In genomic region chr1:91052747-91053181, GRCm38 (mm10) we compare ENCODE assay signal across 7 mouse cellular contexts. TPM values are rescaled to one million over a fixed set of nuclear protein-coding genes. Genes with fewer than 3 reads are reported as not detected.
DNase-seq lines count a peak whose midpoint lies in the region; ATAC-seq lines count a peak whose summit lies in the region.

No protein-coding gene starts in this region.

- no peaks in the 10 kb centered on the region for H3K36me3 ChIP-seq in intestine, embryonic 16.5 days (ENCODE audit: control insufficient read depth, insufficient read depth, low read length)
- no peaks in the 10 kb centered on the region for H3K36me3 ChIP-seq in limb, embryonic 11.5 days (ENCODE audit: control insufficient read depth, insufficient read depth, low read length)
- H3K36me3 ChIP-seq in midbrain, embryonic 13.5 days = no peaks in the 10 kb centered on the region

- H3K27me3 ChIP-seq in intestine, embryonic 16.5 days (replicated peaks; ENCODE audit: control insufficient read depth, insufficient read depth, low read length) = no peaks in the 10 kb centered on the region
- no peaks in the 10 kb centered on the region for H3K27me3 ChIP-seq in limb, embryonic 11.5 days (ENCODE audit: control insufficient read depth, insufficient read depth, low read length)
- H3K27me3 ChIP-seq in midbrain, embryonic 13.5 days = peaks cover 34% of the 10 kb centered on the region

- H3K27ac ChIP-seq in intestine, embryonic 16.5 days (ENCODE audit: low read length) = peak overlapping the region; percentile 77
- H3K27ac ChIP-seq in limb, embryonic 11.5 days (replicated peaks; ENCODE audit: low read depth, low read length) = no peak overlapping the region
- H3K27ac ChIP-seq in midbrain, embryonic 13.5 days = no peak overlapping the region

- H3K4me1 ChIP-seq in intestine, embryonic 16.5 days (ENCODE audit: control insufficient read depth, insufficient read depth, low read length) = peaks cover 56% of the 10 kb centered on the region
- peaks cover 26% of the 10 kb centered on the region for H3K4me1 ChIP-seq in limb, embryonic 11.5 days (ENCODE audit: control insufficient read depth, insufficient read depth, low read length)
- H3K4me1 ChIP-seq in midbrain, embryonic 13.5 days (replicated peaks) = peaks cover 17% of the 10 kb centered on the region

- H3K9ac ChIP-seq in intestine, embryonic 16.5 days (ENCODE audit: low read depth, low read length) = peak overlapping the region; percentile 76
- peak overlapping the region; percentile 48 for H3K9ac ChIP-seq in limb, embryonic 11.5 days (ENCODE audit: low read length)
- H3K9ac ChIP-seq in midbrain, embryonic 13.5 days (replicated peaks) = peak overlapping the region; percentile 67

- H3K4me2 ChIP-seq in intestine, embryonic 16.5 days (ENCODE audit: low read depth, low read length) = peak overlapping the region; percentile 83
- peak overlapping the region; percentile 96 for H3K4me2 ChIP-seq in limb, embryonic 11.5 days (ENCODE audit: low read depth, severe bottlenecking)
- peak overlapping the region; percentile 95 for H3K4me2 ChIP-seq in midbrain, embryonic 13.5 days (replicated peaks)

- peak; percentile 95 for ATAC-seq in intestine, embryonic 16.5 days
- peak; percentile 90 for ATAC-seq in limb, embryonic 11.5 days (ENCODE audit: insufficient number of reproducible peaks, low FRiP score, low TSS enrichment, low read depth)
- ATAC-seq in midbrain, embryonic 13.5 days = peak; percentile 93

- no peaks in the 10 kb centered on the region for H3K9me3 ChIP-seq in intestine, embryonic 16.5 days (ENCODE audit: control insufficient read depth, low read length)
- no peaks in the 10 kb centered on the region for H3K9me3 ChIP-seq in limb, embryonic 11.5 days (ENCODE audit: control insufficient read depth, low read length)
- H3K9me3 ChIP-seq in midbrain, embryonic 13.5 days = no peaks in the 10 kb centered on the region

- WGBS in intestine, embryonic 16.5 days = under 1% methylated on average over 28 of the region's 28 CpGs
- under 1% methylated on average over 28 of the region's 28 CpGs for WGBS in limb, embryonic 11.5 days
- WGBS in midbrain, embryonic 13.5 days = under 1% methylated on average over 28 of the region's 28 CpGs

- peak; percentile 91 to 94 for DNase-seq in adrenal gland, adult 18-20 months (ENCODE audit: low spot score in 2 of 2)
- DNase-seq in embryo, embryonic 11.5 days (ENCODE audit: low read depth, low spot score) = peak; percentile 85
- peak; percentile 79 to 90 for DNase-seq in gastrocnemius, postnatal 4 days (ENCODE audit: low spot score in 2 of 2)
- DNase-seq in limb, embryonic 11.5 days (ENCODE audit: low spot score) = peak; percentile 91
- DNase-seq in spleen, adult 12 weeks (ENCODE audit: low spot score) = peak; percentile 85

- H3K4me3 ChIP-seq in intestine, embryonic 16.5 days (ENCODE audit: low read length) = peak overlapping the region; percentile 70
- peak overlapping the region; percentile 41 for H3K4me3 ChIP-seq in limb, embryonic 11.5 days (ENCODE audit: low read depth, low read length)
- peak overlapping the region; percentile 49 for H3K4me3 ChIP-seq in midbrain, embryonic 13.5 days (replicated peaks)

RNA-seq across cellular contexts. Expression of gene Lrrfip1, which starts 54.2 kb away (rescaled TPM):
- total RNA-seq in adrenal gland, adult 18-20 months (2021) = 10 to 100 TPM; 48.2 to 53.4 TPM
- total RNA-seq in gastrocnemius, postnatal 4 days (2021) = 100 to 1,000 TPM; 206 to 229 TPM
- polyA plus RNA-seq in intestine, embryonic 16.5 days (2015; fragmentation: Nextera tagmentation; extraction: Ambion mirVana) = 69.2 and 73.7 TPM in 2 replicates
- polyA plus RNA-seq in limb, embryonic 11.5 days (2014; fragmentation: Nextera tagmentation; extraction: Ambion mirVana) = 26.0 and 26.2 TPM in 2 replicates
- polyA plus RNA-seq in midbrain, embryonic 13.5 days (2015; fragmentation: Nextera tagmentation; extraction: Ambion mirVana) = 23.0 and 23.6 TPM in 2 replicates
